In the genomic region with DNA sequence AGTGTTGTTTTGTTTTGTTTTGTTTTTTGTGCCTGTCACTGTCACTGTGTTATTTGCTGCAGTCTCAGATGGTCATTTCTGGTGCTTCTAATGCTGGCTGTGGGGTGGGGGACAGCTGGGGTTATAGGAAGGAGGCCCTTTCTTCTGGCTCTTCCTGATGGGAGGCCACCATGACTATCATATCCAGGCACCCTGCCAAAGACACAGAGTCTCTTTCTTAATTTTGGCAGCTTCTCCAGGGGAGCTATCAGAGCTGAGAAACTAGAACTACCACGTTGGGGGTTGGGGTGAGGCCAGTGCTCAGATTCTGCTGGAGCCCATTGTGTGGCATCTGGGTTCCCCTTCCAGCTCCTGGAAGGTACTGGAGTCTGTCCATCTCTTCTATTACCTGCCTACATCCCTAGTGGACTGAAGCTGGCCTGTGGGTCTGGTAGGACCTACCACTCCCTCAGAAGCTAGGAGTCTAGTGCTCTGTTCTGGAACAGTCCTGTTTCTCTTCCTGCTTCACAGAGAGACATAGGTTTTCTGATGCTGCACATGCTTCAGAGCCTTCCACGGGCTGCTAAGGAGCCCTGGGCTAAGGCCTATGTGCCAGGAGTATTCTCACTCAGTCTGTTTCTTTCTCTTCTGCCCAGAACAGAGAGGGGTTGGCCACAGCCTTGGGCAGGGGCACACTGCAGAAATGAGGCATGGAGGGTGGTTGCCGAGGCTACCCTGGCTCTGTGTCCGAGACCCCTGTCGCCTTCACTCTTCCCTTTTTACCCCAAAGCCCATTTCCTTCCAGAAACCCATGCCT, we compare ENCODE assay signal across 8 mouse cellular contexts. TPM values are rescaled to one million over a fixed set of nuclear protein-coding genes. Genes with fewer than 3 reads are reported as not detected.
A peak's percentile ranks its signal among the peaks of the same experiment; 100 is the strongest.
DNase-seq lines count a peak whose midpoint lies in the region; ATAC-seq and TF ChIP-seq lines count a peak whose summit lies in the region.

No protein-coding gene starts in this region.

- no peak overlapping the region for H3K4me3 ChIP-seq in midbrain, postnatal 0 days (ENCODE audit: low read depth, low read length)
- no peak overlapping the region for H3K4me3 ChIP-seq in midbrain, embryonic 11.5 days (ENCODE audit: low read depth, low read length)
- no peak overlapping the region for H3K4me3 ChIP-seq in kidney, embryonic 15.5 days (replicated peaks)
- no peak overlapping the region for H3K4me3 ChIP-seq in stomach, embryonic 16.5 days (replicated peaks; ENCODE audit: low read length)
- no peak overlapping the region for H3K4me3 ChIP-seq in midbrain, embryonic 10.5 days

- no peak for TF ChIP-seq CTCF in midbrain, postnatal 0 days (IDR thresholded peaks at IDR 0.05)

- DNase-seq in midbrain, postnatal 0 days (ENCODE audit: low spot score) = peak; percentile 40
- DNase-seq in midbrain, embryonic 11.5 days (ENCODE audit: low spot score, missing footprints) = no peak
- DNase-seq in gastrocnemius, postnatal 10 days = peak; percentile 41
- no peak for DNase-seq in thymus, postnatal 36 days
- DNase-seq in embryo, embryonic 10 days (ENCODE audit: low spot score) = no peak
- no peak for DNase-seq in midbrain, embryonic 10.5 days (ENCODE audit: low spot score)

- no peak overlapping the region for H3K9ac ChIP-seq in midbrain, postnatal 0 days (replicated peaks; ENCODE audit: low read length, poor library complexity, severe bottlenecking)
- no peak overlapping the region for H3K9ac ChIP-seq in midbrain, embryonic 11.5 days (ENCODE audit: low read length)
- H3K9ac ChIP-seq in kidney, embryonic 15.5 days = no peak overlapping the region
- 0 out of 2 replicates have a peak overlapping the region, but pooled peaks have one; percentile 19 for H3K9ac ChIP-seq in stomach, embryonic 16.5 days (ENCODE audit: low read length)

- H3K36me3 ChIP-seq in midbrain, postnatal 0 days (ENCODE audit: insufficient read depth, low read length) = peaks cover 4% of the 10 kb centered on the region; the same call in 1 of the 2 replicates
- no peaks in the 10 kb centered on the region for H3K36me3 ChIP-seq in midbrain, embryonic 11.5 days (ENCODE audit: control insufficient read depth, insufficient read depth, low read length)
- 0 out of 2 replicates have a peak, but pooled peaks cover 2% of the 10 kb centered on the region for H3K36me3 ChIP-seq in kidney, embryonic 15.5 days
- H3K36me3 ChIP-seq in stomach, embryonic 16.5 days (ENCODE audit: control insufficient read depth, insufficient read depth, low read length) = no peaks in the 10 kb centered on the region
- H3K36me3 ChIP-seq in midbrain, embryonic 10.5 days = no peaks in the 10 kb centered on the region

- no peak overlapping the region for H3K4me2 ChIP-seq in midbrain, postnatal 0 days (ENCODE audit: low read depth, low read length, poor library complexity, severe bottlenecking)
- H3K4me2 ChIP-seq in midbrain, embryonic 11.5 days = no peak overlapping the region
- H3K4me2 ChIP-seq in kidney, embryonic 15.5 days = no peak overlapping the region
- H3K4me2 ChIP-seq in stomach, embryonic 16.5 days (ENCODE audit: low read depth, low read length) = no peak overlapping the region

- H3K9me3 ChIP-seq in midbrain, postnatal 0 days (ENCODE audit: low read length) = no peaks in the 10 kb centered on the region
- H3K9me3 ChIP-seq in midbrain, embryonic 11.5 days (ENCODE audit: control insufficient read depth, low read length) = no peaks in the 10 kb centered on the region
- no peaks in the 10 kb centered on the region for H3K9me3 ChIP-seq in kidney, embryonic 15.5 days (replicated peaks)
- H3K9me3 ChIP-seq in stomach, embryonic 16.5 days (replicated peaks; ENCODE audit: control insufficient read depth, low read length) = no peaks in the 10 kb centered on the region
- no peaks in the 10 kb centered on the region for H3K9me3 ChIP-seq in midbrain, embryonic 10.5 days (replicated peaks)

- no peaks in the 10 kb centered on the region for H3K27me3 ChIP-seq in midbrain, postnatal 0 days (ENCODE audit: insufficient read depth, low read length)
- no peaks in the 10 kb centered on the region for H3K27me3 ChIP-seq in midbrain, embryonic 11.5 days (ENCODE audit: control insufficient read depth, insufficient read depth, low read length)
- no peaks in the 10 kb centered on the region for H3K27me3 ChIP-seq in kidney, embryonic 15.5 days
- no peaks in the 10 kb centered on the region for H3K27me3 ChIP-seq in stomach, embryonic 16.5 days (ENCODE audit: control insufficient read depth, insufficient read depth, low read length)
- H3K27me3 ChIP-seq in midbrain, embryonic 10.5 days (ENCODE audit: low read depth, poor library complexity, severe bottlenecking) = no peaks in the 10 kb centered on the region

- no peak overlapping the region for H3K27ac ChIP-seq in midbrain, postnatal 0 days (ENCODE audit: low read depth, low read length)
- H3K27ac ChIP-seq in midbrain, embryonic 11.5 days (ENCODE audit: low read depth, low read length) = no peak overlapping the region
- H3K27ac ChIP-seq in kidney, embryonic 15.5 days = peak overlapping the region; percentile 64
- peak overlapping the region; percentile 63 for H3K27ac ChIP-seq in stomach, embryonic 16.5 days (ENCODE audit: low read length)
- H3K27ac ChIP-seq in midbrain, embryonic 10.5 days (replicated peaks) = no peak overlapping the region

- ATAC-seq in midbrain, postnatal 0 days (ENCODE audit: low FRiP score) = no peak
- no peak for ATAC-seq in midbrain, embryonic 11.5 days (ENCODE audit: low FRiP score)
- ATAC-seq in kidney, embryonic 15.5 days (replicated peaks; ENCODE audit: low FRiP score) = no peak
- peak; percentile 38 for ATAC-seq in stomach, embryonic 16.5 days (ENCODE audit: insufficient read depth, low FRiP score)

- 49% methylated on average over 5 of the region's 5 CpGs for WGBS in midbrain, postnatal 0 days
- WGBS in midbrain, embryonic 11.5 days = 76% methylated on average over 5 of the region's 5 CpGs
- 70% methylated on average over 5 of the region's 5 CpGs for WGBS in kidney, embryonic 15.5 days
- WGBS in stomach, embryonic 16.5 days = 49% methylated on average over 5 of the region's 5 CpGs
- WGBS in midbrain, embryonic 10.5 days = 74% methylated on average over 5 of the region's 5 CpGs

- H3K4me1 ChIP-seq in midbrain, postnatal 0 days (ENCODE audit: insufficient read depth, low read length) = 0 out of 2 replicates have a peak, but pooled peaks cover 4% of the 10 kb centered on the region
- no peaks in the 10 kb centered on the region for H3K4me1 ChIP-seq in midbrain, embryonic 11.5 days (ENCODE audit: control insufficient read depth, insufficient read depth, low read length)
- H3K4me1 ChIP-seq in kidney, embryonic 15.5 days = peaks cover 65% of the 10 kb centered on the region
- peaks cover 49% of the 10 kb centered on the region for H3K4me1 ChIP-seq in stomach, embryonic 16.5 days (ENCODE audit: control insufficient read depth, insufficient read depth, low read length)
- peaks cover 24% of the 10 kb centered on the region for H3K4me1 ChIP-seq in midbrain, embryonic 10.5 days

RNA-seq across cellular contexts. Expression of gene Baiap2, which starts 10.1 kb away (rescaled TPM):
- total RNA-seq in midbrain, postnatal 0 days (2014; rRNA removed) = 23.8 and 32.7 TPM in 2 replicates
- polyA plus RNA-seq in midbrain, postnatal 0 days (2015; fragmentation: Nextera tagmentation; extraction: Ambion mirVana) = 18.0 TPM in 2 replicates
- 9.0 and 9.8 TPM in 2 replicates for polyA plus RNA-seq in midbrain, embryonic 11.5 days (2014; fragmentation: Nextera tagmentation; extraction: Ambion mirVana)
- total RNA-seq in gastrocnemius, postnatal 10 days (2021) = 1 to 10 TPM; 4.1 to 6.3 TPM
- 20.8 and 22.3 TPM in 2 replicates for polyA plus RNA-seq in kidney, embryonic 15.5 days (2015; fragmentation: Nextera tagmentation; extraction: Ambion mirVana)
- 41.4 and 52.6 TPM in 2 replicates for polyA plus RNA-seq in stomach, embryonic 16.5 days (2015; fragmentation: Nextera tagmentation; extraction: Ambion mirVana)
- 9.4 and 11.3 TPM in 2 replicates for polyA plus RNA-seq in midbrain, embryonic 10.5 days (2016; fragmentation: Nextera tagmentation; extraction: Ambion mirVana)

RNA-seq across cellular contexts. Expression of gene Chmp6, which starts 39.4 kb away (rescaled TPM):
- total RNA-seq in midbrain, postnatal 0 days (2014; rRNA removed) = 79.5 and 101 TPM in 2 replicates
- polyA plus RNA-seq in midbrain, postnatal 0 days (2015; fragmentation: Nextera tagmentation; extraction: Ambion mirVana) = 121 and 129 TPM in 2 replicates
- polyA plus RNA-seq in midbrain, embryonic 11.5 days (2014; fragmentation: Nextera tagmentation; extraction: Ambion mirVana) = 85.4 and 91.8 TPM in 2 replicates
- total RNA-seq in gastrocnemius, postnatal 10 days (2021) = 10 to 100 TPM; 30.8 to 33.5 TPM
- polyA plus RNA-seq in kidney, embryonic 15.5 days (2015; fragmentation: Nextera tagmentation; extraction: Ambion mirVana) = 94.1 and 101 TPM in 2 replicates
- 80.1 and 82.0 TPM in 2 replicates for polyA plus RNA-seq in stomach, embryonic 16.5 days (2015; fragmentation: Nextera tagmentation; extraction: Ambion mirVana)
- 116 and 118 TPM in 2 replicates for polyA plus RNA-seq in midbrain, embryonic 10.5 days (2016; fragmentation: Nextera tagmentation; extraction: Ambion mirVana)

Comparison
In these comparisons a context has a peak if more than half of its experiments do, and no peak if none do; other contexts are left out.
1. DNase-seq: peak in midbrain, postnatal 0 days (single experiment) and gastrocnemius, postnatal 10 days (single experiment); none in midbrain, embryonic 11.5 days (single experiment), thymus, postnatal 36 days (0 of 2), embryo, embryonic 10 days (single experiment) and midbrain, embryonic 10.5 days (single experiment).
2. H3K27ac ChIP-seq: peak in kidney, embryonic 15.5 days (single experiment) and stomach, embryonic 16.5 days (single experiment); none in midbrain, postnatal 0 days (single experiment), midbrain, embryonic 11.5 days (single experiment) and midbrain, embryonic 10.5 days (single experiment).